Mouse (Mus musculus) liver, postnatal 0 days (tissue): ENCODE measurements around the gene Mrps18a. TPM values are rescaled to one million over a fixed set of nuclear protein-coding genes. Genes with fewer than 3 reads are reported as not detected.

Experiments
- ATAC-seq: fragments of 200-750 bp; cut with Nextera tagmentation; 2 replicates; pipeline ENCODE4 v1.8.0; 2017; ENCODE audit warnings: mild to moderate bottlenecking, moderate library complexity
- DNase-seq: peaks from one replicate; pipeline ENCODE4 v3.0.0-alpha.2; 2016
- H3K27ac ChIP-seq: fragments of 300-500 bp; sonication (generic); 2 replicates; pipeline ENCODE4 v1.5.1; 2014; ENCODE audit warnings: antibody characterized with exemption, moderate library complexity, mild to moderate bottlenecking, low read depth
- H3K27me3 ChIP-seq: fragments of 300-500 bp; sonication (generic); 2 replicates; pipeline ENCODE4 v1.6.1; 2014; ENCODE audit warnings: low read length, control low read depth, mixed read lengths; ENCODE audit not compliant: insufficient read depth
- H3K36me3 ChIP-seq: fragments of 300-500 bp; sonication (generic); replicated peaks from 2 replicates; pipeline ENCODE4 v1.6.1; 2014; ENCODE audit warnings: mild to moderate bottlenecking, control low read depth, low read length, moderate library complexity, mixed read lengths; ENCODE audit not compliant: insufficient read depth
- H3K4me1 ChIP-seq: fragments of 300-500 bp; sonication (generic); 2 replicates; pipeline ENCODE4 v1.6.1; 2014; ENCODE audit warnings: antibody characterized with exemption, mild to moderate bottlenecking, control low read depth; ENCODE audit not compliant: insufficient read depth
- H3K4me2 ChIP-seq: fragments of 300-500 bp; sonication (generic); 2 replicates; pipeline ENCODE4 v1.6.1; 2014; ENCODE audit warnings: low read depth, mild to moderate bottlenecking, low read length, moderate library complexity, mixed read lengths
- H3K4me3 ChIP-seq: fragments of 300-500 bp; sonication (generic); 2 replicates; pipeline ENCODE4 v1.5.1; 2014; ENCODE audit warnings: low read depth, low read length
- H3K9ac ChIP-seq: fragments of 300-500 bp; sonication (generic); replicated peaks from 2 replicates; pipeline ENCODE4 v1.6.1; 2014; ENCODE audit warnings: mild to moderate bottlenecking, moderate library complexity
- H3K9me3 ChIP-seq: fragments of 300-500 bp; sonication (generic); 2 replicates; pipeline ENCODE4 v1.6.1; 2016; ENCODE audit warnings: mild to moderate bottlenecking, control low read depth, low read length, mixed read lengths
- CTCF ChIP-seq: sonication (generic); IDR thresholded peaks from 2 replicates; pipeline ENCODE4 v1.5.1; 2016; ENCODE audit warnings: antibody characterized with exemption, low read depth
- EP300 ChIP-seq: IDR thresholded peaks from 2 replicates; pipeline ENCODE4 v1.6.1; 2016; ENCODE audit warnings: antibody characterized with exemption, low read depth, mild to moderate bottlenecking
- WGBS: fragments of 180-500 bp; shearing (Covaris S2); extraction: QIAGEN DNeasy Blood & Tissue Kit; methylation state at CpG from one replicate; pipeline ENCODE4 v1.1.7; 2014; ENCODE audit not compliant: insufficient replicate concordance; 5-methylcytosine and 5-hydroxymethylcytosine counted together
- polyA plus RNA-seq: library from polyadenylated mRNA; unstranded; fragments of >200 nt; fragmentation: Nextera tagmentation; extraction: Ambion mirVana; gene quantifications from 2 replicates; pipeline ENCODE4 v1.2.1, GENCODE M21; 2015

Gene Mrps18a
- polyA plus RNA-seq, 1 experiment from 2014 or later: 55.6 TPM

GRCm38 (mm10) chr17:46115489-46115888, 4.7 kb downstream of the Mrps18a start:
- H3K36me3 ChIP-seq: peaks cover 27% of the 10 kb centered on the region
- H3K9ac ChIP-seq: no peak overlapping the region
- ATAC-seq (no peak), DNase-seq (no peak)
- no peaks in the 10 kb centered on the region for H3K27me3 ChIP-seq
- H3K4me3 ChIP-seq: no peak overlapping the region
- H3K4me2 ChIP-seq: no peak overlapping the region
- H3K27ac ChIP-seq: no peak overlapping the region
- peaks cover 12% of the 10 kb centered on the region for H3K4me1 ChIP-seq
- no peaks in the 10 kb centered on the region for H3K9me3 ChIP-seq
- no peak for TF ChIP-seq CTCF
- 64% methylated on average over 2 of the region's 2 CpGs for WGBS

GRCm38 (mm10) chr17:46116138-46116537, 5.4 kb downstream of the Mrps18a start:
- ATAC-seq: no peak
- Histone ChIP-seq H3K4me1 (peaks cover 12% of the 10 kb centered on the region), H3K27ac (no peak overlapping the region), H3K9ac (no peak overlapping the region), H3K4me2 (no peak overlapping the region), H3K4me3 (no peak overlapping the region), H3K27me3 (no peaks in the 10 kb centered on the region), H3K36me3 (peaks cover 27% of the 10 kb centered on the region), H3K9me3 (no peaks in the 10 kb centered on the region)
- 86% methylated on average over 11 of the region's 11 CpGs for WGBS
- DNase-seq: no peak
- no peak for TF ChIP-seq CTCF
- TF ChIP-seq EP300: no peak

GRCm38 (mm10) chr17:46116881-46117280, 6.1 kb downstream of the Mrps18a start:
- no peaks in the 10 kb centered on the region for H3K27me3 ChIP-seq
- no peak overlapping the region for H3K9ac ChIP-seq
- H3K4me1 ChIP-seq: peaks cover 5% of the 10 kb centered on the region
- H3K9me3 ChIP-seq: no peaks in the 10 kb centered on the region
- H3K27ac ChIP-seq: no peak overlapping the region
- TF ChIP-seq EP300 (no peak), CTCF (no peak)
- H3K4me3 ChIP-seq: no peak overlapping the region
- ATAC-seq (no peak), DNase-seq (no peak)
- H3K36me3 ChIP-seq: peaks cover 28% of the 10 kb centered on the region
- 75% methylated on average over 3 of the region's 3 CpGs for WGBS
- no peak overlapping the region for H3K4me2 ChIP-seq

GRCm38 (mm10) chr17:46117623-46118422, 7.0 kb downstream of the Mrps18a start:
- peaks cover 38% of the 10 kb centered on the region for H3K36me3 ChIP-seq

GRCm38 (mm10) chr17:46118423-46118850, 7.7 kb downstream of the Mrps18a start:
- Histone ChIP-seq H3K27ac (no peak overlapping the region), H3K4me3 (no peak overlapping the region), H3K4me1 (no peaks in the 10 kb centered on the region), H3K9me3 (no peaks in the 10 kb centered on the region), H3K36me3 (peaks cover 42% of the 10 kb centered on the region), H3K27me3 (no peaks in the 10 kb centered on the region), H3K4me2 (no peak overlapping the region), H3K9ac (no peak overlapping the region)
- 87% methylated on average over 4 of the region's 4 CpGs for WGBS
- TF ChIP-seq EP300 (no peak), CTCF (no peak)
- DNase-seq (no peak), ATAC-seq (no peak)

More at GRCm38 (mm10) chr17:46117623-46118422, 7.0 kb downstream of the Mrps18a start:
- Histone ChIP-seq H3K9ac (no peak overlapping the region), H3K4me2 (no peak overlapping the region), H3K9me3 (no peaks in the 10 kb centered on the region), H3K27ac (no peak overlapping the region), H3K27me3 (no peaks in the 10 kb centered on the region), H3K4me1 (no peaks in the 10 kb centered on the region), H3K4me3 (no peak overlapping the region)
- DNase-seq (no peak), ATAC-seq (no peak)
- no peak for TF ChIP-seq CTCF
- no peak for TF ChIP-seq EP300
- 85% methylated on average over 13 of the region's 13 CpGs for WGBS

GRCm38 (mm10) chr17:46119641-46120040, 8.9 kb downstream of the Mrps18a start:
- ATAC-seq: no peak
- Histone ChIP-seq H3K4me3 (no peak overlapping the region), H3K27ac (no peak overlapping the region), H3K4me2 (no peak overlapping the region), H3K36me3 (peaks cover 53% of the 10 kb centered on the region), H3K9me3 (no peaks in the 10 kb centered on the region), H3K27me3 (no peaks in the 10 kb centered on the region), H3K9ac (no peak overlapping the region), H3K4me1 (no peaks in the 10 kb centered on the region)
- TF ChIP-seq EP300: no peak
- TF ChIP-seq CTCF: no peak
- WGBS: 91% methylated on average over 10 of the region's 10 CpGs
- DNase-seq: no peak
